Mouse (Mus musculus) stomach, embryonic 16.5 days (tissue): ENCODE results near the gene Cd59b. TPM values are rescaled to one million over a fixed set of nuclear protein-coding genes. Genes with fewer than 3 reads are reported as not detected.

Experiments used
- ATAC-seq: fragments of 200-750 bp; cut with Nextera tagmentation; 2 replicates; pipeline ENCODE4 v1.8.0; 2017; ENCODE audit warnings: moderate number of reproducible peaks, moderate TSS enrichment; ENCODE audit not compliant: insufficient read depth, low FRiP score
- H3K27ac ChIP-seq: fragments of 300-500 bp; sonication (generic); 2 replicates; pipeline ENCODE4 v1.5.1; 2014; ENCODE audit warnings: low read length
- H3K27me3 ChIP-seq: fragments of 300-500 bp; sonication (generic); 2 replicates; pipeline ENCODE4 v1.6.1; 2014; ENCODE audit warnings: low read length, control low read depth, mixed read lengths; ENCODE audit not compliant: control insufficient read depth, insufficient read depth
- H3K36me3 ChIP-seq: fragments of 300-500 bp; sonication (generic); 2 replicates; pipeline ENCODE4 v1.6.1; 2014; ENCODE audit warnings: low read length; ENCODE audit not compliant: control insufficient read depth, insufficient read depth
- H3K4me1 ChIP-seq: fragments of 300-500 bp; sonication (generic); 2 replicates; pipeline ENCODE4 v1.6.1; 2014; ENCODE audit warnings: low read length, control low read depth, mixed read lengths; ENCODE audit not compliant: control insufficient read depth, insufficient read depth
- H3K4me2 ChIP-seq: fragments of 300-500 bp; sonication (generic); 2 replicates; pipeline ENCODE4 v1.6.1; 2014; ENCODE audit warnings: low read depth, low read length, mixed read lengths
- H3K4me3 ChIP-seq: fragments of 300-500 bp; sonication (generic); replicated peaks from 2 replicates; pipeline ENCODE4 v1.5.1; 2014; ENCODE audit warnings: mild to moderate bottlenecking, low read length
- H3K9ac ChIP-seq: fragments of 300-500 bp; sonication (generic); 2 replicates; pipeline ENCODE4 v1.6.1; 2014; ENCODE audit warnings: low read length
- H3K9me3 ChIP-seq: fragments of 300-500 bp; sonication (generic); replicated peaks from 2 replicates; pipeline ENCODE4 v1.6.1; 2016; ENCODE audit warnings: low read length, control low read depth; ENCODE audit not compliant: control insufficient read depth
- WGBS: fragments of 180-500 bp; shearing (Covaris S2); extraction: QIAGEN DNeasy Blood & Tissue Kit; methylation state at CpG from one replicate; pipeline ENCODE4 v1.1.7; 2014; 5-methylcytosine and 5-hydroxymethylcytosine counted together
- polyA plus RNA-seq: library from polyadenylated mRNA; unstranded; fragments of >200 nt; fragmentation: Nextera tagmentation; extraction: Ambion mirVana; gene quantifications from 2 replicates; pipeline ENCODE4 v1.2.1, GENCODE M21; 2015

Gene Cd59b
- polyA plus RNA-seq, 1 experiment from 2014 or later: 6.8 TPM

DNA sequence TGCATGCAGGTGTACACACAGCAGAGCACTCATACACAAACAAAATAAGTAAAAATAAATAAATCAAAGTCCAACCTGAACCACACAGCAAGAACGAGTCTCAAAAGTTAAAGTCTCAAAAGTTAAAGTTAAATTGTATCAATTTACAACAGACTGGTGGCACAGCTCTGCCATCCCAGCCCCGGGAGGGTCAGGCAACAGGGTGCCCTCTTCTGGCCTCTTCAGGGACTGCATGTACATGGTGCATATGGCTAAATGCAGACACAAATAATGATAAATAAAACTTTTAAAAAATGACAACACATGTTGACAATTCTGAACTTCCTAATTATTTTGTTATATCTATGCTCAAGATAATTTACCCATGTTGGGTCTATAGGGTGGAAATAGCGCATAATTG is 61.3 kb downstream of the Cd59b start:
- Histone ChIP-seq H3K27ac (no peak overlapping the region), H3K36me3 (no peaks in the 10 kb centered on the region), H3K4me1 (0 out of 2 replicates have a peak, but pooled peaks cover 5% of the 10 kb centered on the region), H3K9ac (no peak overlapping the region), H3K4me3 (no peak overlapping the region), H3K27me3 (no peaks in the 10 kb centered on the region), H3K9me3 (no peaks in the 10 kb centered on the region), H3K4me2 (no peak overlapping the region)
- 64% methylated on average over 3 of the region's 3 CpGs for WGBS
- no peak for ATAC-seq

DNA sequence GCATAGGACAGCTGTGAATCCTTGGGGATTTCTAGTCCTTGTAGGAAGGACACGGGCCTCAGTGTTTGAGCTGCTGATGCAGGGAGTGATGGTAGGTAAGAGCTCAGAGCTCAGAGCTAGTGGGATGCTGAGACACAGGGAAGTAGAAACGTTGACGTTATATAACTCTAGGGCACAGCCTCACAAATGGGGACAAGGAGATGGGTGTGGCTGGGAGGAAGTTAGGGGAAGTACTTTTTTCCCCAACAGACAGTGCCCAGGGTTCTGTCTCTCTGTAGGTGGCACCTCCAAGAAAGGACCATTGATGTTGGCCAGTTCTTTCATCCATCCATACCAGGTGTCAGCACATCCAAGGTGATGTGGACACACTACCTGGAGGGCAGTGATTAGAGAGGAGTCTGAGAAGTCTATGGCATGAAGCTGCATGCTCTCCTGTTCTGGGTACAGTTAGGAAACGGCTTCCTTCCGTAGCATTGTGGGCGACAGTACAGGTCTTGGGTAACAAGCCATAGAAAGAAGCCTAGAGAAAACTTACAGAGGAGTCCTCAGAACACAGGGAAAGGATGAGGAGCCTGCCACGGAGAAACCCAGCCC is 62.7 kb downstream of the Cd59b start:
- H3K27me3 ChIP-seq: no peaks in the 10 kb centered on the region
- H3K9ac ChIP-seq: no peak overlapping the region
- WGBS: 70% methylated on average over 7 of the region's 7 CpGs
- no peak overlapping the region for H3K27ac ChIP-seq
- H3K4me2 ChIP-seq: no peak overlapping the region
- no peaks in the 10 kb centered on the region for H3K9me3 ChIP-seq
- no peak overlapping the region for H3K4me3 ChIP-seq
- 0 out of 2 replicates have a peak, but pooled peaks cover 5% of the 10 kb centered on the region for H3K4me1 ChIP-seq
- no peak for ATAC-seq
- H3K36me3 ChIP-seq: no peaks in the 10 kb centered on the region

DNA sequence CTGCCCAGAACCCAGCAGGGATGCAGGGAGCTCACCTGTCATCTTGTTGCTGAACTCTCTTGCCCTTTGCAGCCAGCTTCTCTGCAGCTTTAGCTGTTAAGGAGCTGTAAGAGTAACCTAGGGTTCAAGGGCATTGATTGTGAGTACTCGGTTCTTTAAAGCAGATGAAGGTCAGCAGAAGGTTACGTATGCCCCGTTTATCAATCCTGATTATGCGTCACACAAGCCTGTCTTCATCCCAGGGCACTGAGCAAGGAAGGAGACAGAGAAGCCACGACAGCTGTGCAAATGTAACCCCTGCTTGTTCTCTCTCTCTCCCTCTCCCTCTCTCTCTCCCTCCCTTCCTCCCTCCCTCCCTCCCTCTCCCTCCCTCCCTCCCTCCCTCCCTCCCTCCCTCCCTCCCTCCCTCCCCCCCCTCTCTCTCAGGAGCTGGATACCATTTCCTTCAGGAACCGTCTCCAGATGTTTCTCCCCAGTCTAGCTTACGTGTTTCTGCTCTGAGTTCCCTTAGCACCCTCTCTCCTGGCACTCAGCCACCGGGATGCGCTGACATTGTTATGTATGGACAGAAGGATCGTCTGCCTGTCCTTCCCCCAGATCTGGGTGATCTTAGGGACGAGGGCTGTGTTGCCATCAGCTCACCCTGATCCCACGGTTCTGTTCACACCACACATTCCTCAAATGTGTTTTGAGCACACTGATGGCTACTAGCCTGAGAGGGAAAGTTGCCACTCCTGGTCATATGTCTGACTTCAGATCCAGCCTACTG is 63.6 kb downstream of the Cd59b start:
- H3K9me3 ChIP-seq: no peaks in the 10 kb centered on the region
- no peaks in the 10 kb centered on the region for H3K36me3 ChIP-seq
- H3K27ac ChIP-seq: no peak overlapping the region
- H3K4me3 ChIP-seq: no peak overlapping the region
- no peaks in the 10 kb centered on the region for H3K27me3 ChIP-seq
- H3K4me2 ChIP-seq: no peak overlapping the region
- no peak overlapping the region for H3K9ac ChIP-seq
- ATAC-seq: no peak
- 26% methylated on average over 12 of the region's 12 CpGs for WGBS
- H3K4me1 ChIP-seq: 0 out of 2 replicates have a peak, but pooled peaks cover 5% of the 10 kb centered on the region

DNA sequence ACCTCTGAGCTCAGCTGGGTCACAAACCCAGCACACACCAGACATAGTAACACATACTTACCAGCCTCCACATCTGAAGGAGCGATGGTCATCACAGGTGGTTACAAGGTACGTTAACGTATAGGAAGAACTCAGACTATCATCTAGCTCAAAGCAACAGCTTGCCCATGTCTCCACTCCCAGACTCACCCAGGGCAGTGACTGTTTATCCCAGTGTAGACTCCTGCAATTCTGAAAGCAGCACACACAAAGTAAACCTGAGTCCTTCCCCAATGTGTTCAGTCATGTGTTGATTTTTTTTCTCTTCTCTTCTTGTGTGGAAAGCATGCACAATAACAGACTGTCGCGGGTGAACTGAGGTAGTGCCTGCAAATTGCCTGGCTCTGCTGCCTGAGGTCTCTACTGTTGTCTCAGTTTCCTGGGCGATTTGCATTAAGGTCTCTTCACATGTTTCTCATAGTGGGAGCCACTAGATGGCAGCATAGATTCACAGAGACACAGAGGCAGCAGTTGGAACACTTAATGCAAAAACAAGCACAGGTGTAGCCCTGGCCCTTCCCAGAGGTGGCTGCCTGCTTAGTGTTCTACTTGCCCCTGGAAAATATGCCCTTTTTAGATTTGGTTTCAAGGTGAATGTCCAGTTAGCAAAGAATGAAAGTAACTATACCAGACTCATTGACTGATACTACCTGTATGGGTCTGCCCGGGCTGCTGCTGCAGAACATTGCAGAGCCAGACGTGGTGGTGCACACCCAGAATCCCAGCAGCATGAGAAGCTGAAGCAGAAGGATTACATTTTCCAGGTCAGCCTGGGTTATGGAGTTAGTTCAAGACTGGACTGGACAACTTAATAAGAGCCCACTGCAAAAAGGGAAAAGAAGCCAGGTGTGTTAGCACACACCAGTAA is 64.8 kb downstream of the Cd59b start:
- Histone ChIP-seq H3K4me2 (no peak overlapping the region), H3K4me1 (0 out of 2 replicates have a peak, but pooled peaks cover 5% of the 10 kb centered on the region), H3K36me3 (no peaks in the 10 kb centered on the region), H3K9ac (no peak overlapping the region), H3K9me3 (no peaks in the 10 kb centered on the region), H3K4me3 (no peak overlapping the region), H3K27me3 (no peaks in the 10 kb centered on the region), H3K27ac (no peak overlapping the region)
- ATAC-seq: peak; percentile 37; the same call in 1 of the 2 replicates
- WGBS: 38% methylated on average over 8 of the region's 8 CpGs

DNA sequence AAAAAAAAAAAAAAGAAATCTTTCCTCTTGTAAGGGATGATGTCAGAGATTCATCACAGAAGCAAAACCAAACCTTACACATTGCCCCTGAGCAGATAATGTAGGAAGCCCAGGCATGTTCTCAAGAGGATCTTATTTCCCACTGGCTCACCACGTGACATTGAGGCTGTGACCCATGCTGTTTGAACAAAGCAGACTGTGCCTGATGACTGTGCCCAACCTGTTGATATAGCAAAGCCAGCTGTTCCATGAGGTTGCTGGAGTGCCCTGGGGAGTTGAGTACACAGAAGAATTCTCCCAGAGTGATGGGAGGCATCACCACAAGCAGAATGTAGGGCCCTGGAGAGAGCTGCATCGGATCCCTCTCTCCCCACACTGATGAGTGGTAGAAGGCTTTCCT is 66.3 kb downstream of the Cd59b start:
- Histone ChIP-seq H3K4me2 (no peak overlapping the region), H3K27ac (no peak overlapping the region), H3K4me1 (no peaks in the 10 kb centered on the region), H3K9me3 (no peaks in the 10 kb centered on the region), H3K36me3 (no peaks in the 10 kb centered on the region), H3K9ac (no peak overlapping the region), H3K27me3 (no peaks in the 10 kb centered on the region), H3K4me3 (no peak overlapping the region)
- ATAC-seq: no peak
- WGBS: 64% methylated on average over 2 of the region's 2 CpGs

Other genes starting within 250 kb of the Cd59b start
- gene Lmo2, start 111.9 kb upstream of the Cd59b start, polyA plus RNA-seq: 14.7 and 17.6 TPM in 2 replicates
- 64.2 and 65.7 TPM in 2 replicates for gene Fbxo3, start 42.1 kb upstream of the Cd59b start, polyA plus RNA-seq
- 2.0 and 2.2 TPM in 2 replicates for gene 4931422A03Rik, start 41.5 kb upstream of the Cd59b start, polyA plus RNA-seq
- not detected in 2 replicates for gene Gm10912, start 4.0 kb upstream of the Cd59b start, polyA plus RNA-seq
- gene Gm10799, start 1.3 kb upstream of the Cd59b start, polyA plus RNA-seq: not detected in 2 replicates
- gene Cd59a, start 26.0 kb downstream of the Cd59b start, polyA plus RNA-seq: 32.6 and 35.6 TPM in 2 replicates
- 0.22 TPM in 1 of 2 replicates, not detected in the other for gene A930018P22Rik, start 52.9 kb downstream of the Cd59b start, polyA plus RNA-seq